Mouse (Mus musculus) lung, postnatal 0 days (tissue): ENCODE measurements around the gene Tcf12.

Experiments used
- CTCF ChIP-seq: IDR thresholded peaks from 2 replicates; pipeline ENCODE4 v1.5.1; 2016; ENCODE audit warnings: antibody characterized with exemption, mild to moderate bottlenecking
- EP300 ChIP-seq: IDR thresholded peaks from 2 replicates; pipeline ENCODE4 v1.6.1; 2016; ENCODE audit warnings: antibody characterized with exemption, mild to moderate bottlenecking, control low read depth

DNA sequence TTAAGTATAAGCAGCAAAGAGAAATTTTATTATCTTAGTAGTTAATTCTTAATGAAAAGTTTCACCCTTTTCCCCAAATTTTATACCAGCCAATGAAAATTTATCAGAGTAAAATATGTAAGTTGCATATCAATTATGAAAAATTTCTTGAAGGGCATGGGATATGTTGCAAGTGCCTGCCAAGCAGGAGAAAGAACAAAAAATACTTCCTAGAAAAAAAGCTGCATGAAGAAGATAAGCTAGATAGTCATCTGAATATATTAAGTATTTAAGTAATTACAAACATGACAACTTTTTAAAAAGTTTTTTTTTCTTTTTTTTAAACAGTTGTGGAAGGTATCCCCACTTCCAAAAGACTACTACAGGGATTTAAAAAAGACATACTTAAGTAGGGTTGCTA, 179.7 kb downstream of the Tcf12 start:
- TF ChIP-seq CTCF: no peak
- TF ChIP-seq EP300: no peak
